Mouse (Mus musculus) forebrain, embryonic 10.5 days (tissue): ENCODE results near the gene Dnase1. TPM values are rescaled to one million over a fixed set of nuclear protein-coding genes. Genes with fewer than 3 reads are reported as not detected.

Source experiments
- microRNA-seq: library from miRNA; unstranded; fragments of <30 nt; microRNA quantifications from one replicate; pipeline ENCODE4, GENCODE M21; 2017
- polyA plus RNA-seq: library from polyadenylated mRNA; unstranded; fragments of >200 nt; fragmentation: Nextera tagmentation; extraction: Ambion mirVana; gene quantifications from 2 replicates; pipeline ENCODE4 v1.2.1, GENCODE M21; 2016

Gene Dnase1
- polyA plus RNA-seq, 1 experiment from 2014 or later, result 6.1 TPM

Small RNA genes lying within 50 kb of the gene (microRNA-seq; reads per million reads assigned to microRNA genes)
- not detected for gene Gm23413

Other genes starting within 250 kb of the Dnase1 start
- not detected in 2 replicates for gene Olfr15, start 206.1 kb upstream of the Dnase1 start, polyA plus RNA-seq
- 0.93 and 1.1 TPM in 2 replicates for gene Zfp174, start 189.7 kb upstream of the Dnase1 start, polyA plus RNA-seq
- 59.3 and 62.2 TPM in 2 replicates for gene Naa60, start 164.6 kb upstream of the Dnase1 start, polyA plus RNA-seq
- 5.4 and 6.5 TPM in 2 replicates for gene Zfp597, start 152.4 kb upstream of the Dnase1 start, polyA plus RNA-seq
- 2.5 and 3.9 TPM in 2 replicates for gene Gm20695, start 152.3 kb upstream of the Dnase1 start, polyA plus RNA-seq
- 6.8 and 6.9 TPM in 2 replicates for gene 1700037C18Rik, start 128.3 kb upstream of the Dnase1 start, polyA plus RNA-seq
- 23.3 and 27.4 TPM in 2 replicates for gene Cluap1, start 128.1 kb upstream of the Dnase1 start, polyA plus RNA-seq
- gene Nlrc3, start 60.3 kb upstream of the Dnase1 start, polyA plus RNA-seq, result 1.3 and 1.4 TPM in 2 replicates
- gene Slx4, start 33.2 kb upstream of the Dnase1 start, polyA plus RNA-seq, result 22.1 and 24.0 TPM in 2 replicates
- 96.1 and 100.0 TPM in 2 replicates for gene Trap1, start 40.9 kb downstream of the Dnase1 start, polyA plus RNA-seq
- gene Crebbp, start 177.1 kb downstream of the Dnase1 start, polyA plus RNA-seq, result 28.6 and 29.4 TPM in 2 replicates